Mouse (Mus musculus) urinary bladder, adult 2 months (tissue): ENCODE measurements around the gene Gtf2ird1. TPM values are rescaled to one million over a fixed set of nuclear protein-coding genes. Genes with fewer than 3 reads are reported as not detected.

Experiments
- DNase-seq: peaks from one replicate; pipeline ENCODE4 v3.0.0; 2022; ENCODE audit warnings: low spot score
- polyA plus RNA-seq: library from polyadenylated mRNA; depleted of rRNA; stranded (reverse); fragments of >200 nt; gene quantifications from 2 replicates; pipeline ENCODE4 v1.2.3, GENCODE M21; 2012

Gtf2ird1 gene
- polyA plus RNA-seq, 1 experiment, result 27.1 TPM

- no peak for DNase-seq
These were observed 11.2 kb downstream of the Gtf2ird1 start for GRCm38 (mm10) chr5:134445208-134445831.

- no peak for DNase-seq
These were observed 12.0 kb downstream of the Gtf2ird1 start for GRCm38 (mm10) chr5:134444473-134444872.

GRCm38 (mm10) chr5:134442066-134442465 is 14.4 kb downstream of the Gtf2ird1 start:
- DNase-seq, result no peak

- DNase-seq, result no peak
These were observed 15.4 kb downstream of the Gtf2ird1 start for GRCm38 (mm10) chr5:134441105-134441504.

GRCm38 (mm10) chr5:134440098-134440497 is 16.4 kb downstream of the Gtf2ird1 start:
- no peak for DNase-seq

- no peak for DNase-seq
These were observed 17.0 kb downstream of the Gtf2ird1 start for GRCm38 (mm10) chr5:134439481-134439880.

GRCm38 (mm10) chr5:134438676-134439425 is 17.7 kb downstream of the Gtf2ird1 start:
- no peak for DNase-seq

- no peak for DNase-seq
These were observed 19.1 kb downstream of the Gtf2ird1 start for GRCm38 (mm10) chr5:134437459-134437827.

GRCm38 (mm10) chr5:134436782-134437458 is 19.6 kb downstream of the Gtf2ird1 start:
- no peak for DNase-seq

- no peak for DNase-seq
These were observed 20.6 kb downstream of the Gtf2ird1 start for GRCm38 (mm10) chr5:134435836-134436331.

- no peak for DNase-seq
These were observed 23.4 kb downstream of the Gtf2ird1 start for GRCm38 (mm10) chr5:134433137-134433536.

GRCm38 (mm10) chr5:134430087-134430486 is 26.4 kb downstream of the Gtf2ird1 start:
- no peak for DNase-seq

- no peak for DNase-seq
These were observed 28.9 kb downstream of the Gtf2ird1 start for GRCm38 (mm10) chr5:134427664-134428063.

- DNase-seq, result no peak
These were observed 30.9 kb downstream of the Gtf2ird1 start for GRCm38 (mm10) chr5:134425601-134426000.

GRCm38 (mm10) chr5:134423930-134424329 is 32.6 kb downstream of the Gtf2ird1 start:
- DNase-seq, result no peak

GRCm38 (mm10) chr5:134423372-134423771 is 33.1 kb downstream of the Gtf2ird1 start:
- DNase-seq, result no peak

- no peak for DNase-seq
These were observed 34.1 kb downstream of the Gtf2ird1 start for GRCm38 (mm10) chr5:134422265-134422925.

- no peak for DNase-seq
These were observed 35.5 kb downstream of the Gtf2ird1 start for GRCm38 (mm10) chr5:134421061-134421460.

- DNase-seq, result no peak
These were observed 36.8 kb downstream of the Gtf2ird1 start for GRCm38 (mm10) chr5:134419700-134420099.

- no peak for DNase-seq
These were observed 38.0 kb downstream of the Gtf2ird1 start for GRCm38 (mm10) chr5:134418315-134419074.

- no peak for DNase-seq
These were observed 44.2 kb downstream of the Gtf2ird1 start for GRCm38 (mm10) chr5:134412341-134412740.
